Mouse (Mus musculus) lung, embryonic 14.5 days (tissue): ENCODE results near the gene Mrc1. TPM values are rescaled to one million over a fixed set of nuclear protein-coding genes. Genes with fewer than 3 reads are reported as not detected.

Experiments
- ATAC-seq: fragments of 200-750 bp; cut with Nextera tagmentation; 2 replicates; pipeline ENCODE4 v1.8.0; 2017; ENCODE audit warnings: mild to moderate bottlenecking, moderate TSS enrichment, moderate library complexity; ENCODE audit not compliant: insufficient read depth
- DNase-seq: peaks from one replicate; pipeline ENCODE4 v3.0.0-alpha.2; 2015
- H3K27ac ChIP-seq: fragments of 300-500 bp; sonication (generic); 2 replicates; pipeline ENCODE4 v1.5.1; 2014; ENCODE audit warnings: low read depth, mild to moderate bottlenecking, moderate library complexity
- H3K27me3 ChIP-seq: fragments of 300-500 bp; sonication (generic); 2 replicates; pipeline ENCODE4 v1.6.1; 2014; ENCODE audit warnings: low read length, control low read depth; ENCODE audit not compliant: insufficient read depth
- H3K36me3 ChIP-seq: fragments of 300-500 bp; sonication (generic); 2 replicates; pipeline ENCODE4 v1.6.1; 2014; ENCODE audit warnings: control low read depth; ENCODE audit not compliant: insufficient read depth
- H3K4me1 ChIP-seq: fragments of 300-500 bp; sonication (generic); 2 replicates; pipeline ENCODE4 v1.6.1; 2014; ENCODE audit warnings: antibody characterized with exemption, control low read depth; ENCODE audit not compliant: insufficient read depth
- H3K4me2 ChIP-seq: fragments of 300-500 bp; sonication (generic); 2 replicates; pipeline ENCODE4 v1.6.1; 2014; ENCODE audit warnings: mild to moderate bottlenecking
- H3K4me3 ChIP-seq: fragments of 300-500 bp; sonication (generic); 2 replicates; pipeline ENCODE4 v1.5.1; 2014; ENCODE audit warnings: low read depth, low read length
- H3K9ac ChIP-seq: fragments of 300-500 bp; sonication (generic); 2 replicates; pipeline ENCODE4 v1.6.1; 2014
- H3K9me3 ChIP-seq: fragments of 300-500 bp; sonication (generic); 2 replicates; pipeline ENCODE4 v1.6.1; 2016; ENCODE audit warnings: low read depth, low read length, control low read depth
- CTCF ChIP-seq: IDR thresholded peaks from 2 replicates; pipeline ENCODE4 v1.5.1; 2016; ENCODE audit warnings: antibody characterized with exemption, low read depth
- WGBS: fragments of 180-500 bp; shearing (Covaris S2); extraction: QIAGEN DNeasy Blood & Tissue Kit; methylation state at CpG from one replicate; pipeline ENCODE4 v1.1.7; 2014; 5-methylcytosine and 5-hydroxymethylcytosine counted together
- polyA plus RNA-seq: library from polyadenylated mRNA; unstranded; fragments of >200 nt; fragmentation: Nextera tagmentation; extraction: Ambion mirVana; gene quantifications from 2 replicates; pipeline ENCODE4 v1.2.1, GENCODE M21; 2014

Gene Mrc1
- polyA plus RNA-seq, 1 experiment from 2014 or later: 7.8 TPM

GRCm38 (mm10) chr2:14204308-14204707 is 24.9 kb upstream of the Mrc1 start:
- ATAC-seq (no peak), DNase-seq (no peak)
- H3K4me3 ChIP-seq: no peak overlapping the region
- no peak overlapping the region for H3K9ac ChIP-seq
- no peak for TF ChIP-seq CTCF
- H3K36me3 ChIP-seq: no peaks in the 10 kb centered on the region
- WGBS: 81% methylated on average over 1 of the region's 1 CpGs
- H3K4me2 ChIP-seq: no peak overlapping the region
- H3K4me1 ChIP-seq: no peaks in the 10 kb centered on the region
- no peaks in the 10 kb centered on the region for H3K27me3 ChIP-seq
- H3K27ac ChIP-seq: no peak overlapping the region
- H3K9me3 ChIP-seq: no peaks in the 10 kb centered on the region

DNA sequence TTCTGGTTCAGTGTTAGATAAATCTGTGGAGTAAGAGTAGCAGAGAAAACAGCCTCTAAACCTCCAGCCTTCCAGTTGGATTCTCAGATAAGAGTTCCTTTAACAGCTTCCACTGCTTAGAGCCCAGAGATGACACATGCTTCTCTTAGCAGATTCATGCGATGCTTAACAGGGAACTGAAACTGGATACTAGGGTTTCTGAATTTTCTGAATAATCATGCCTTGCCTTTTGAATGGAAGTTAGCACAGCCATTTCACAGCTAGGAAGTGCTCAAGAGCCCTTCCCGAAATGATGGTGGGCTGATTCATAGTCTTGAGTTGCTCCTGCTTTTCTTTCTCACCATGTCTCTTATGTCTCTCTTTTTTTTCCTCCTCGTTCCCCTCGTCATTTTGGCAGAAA is 22.4 kb upstream of the Mrc1 start:
- Histone ChIP-seq H3K27ac (no peak overlapping the region), H3K4me1 (no peaks in the 10 kb centered on the region), H3K9ac (no peak overlapping the region), H3K4me2 (no peak overlapping the region), H3K4me3 (no peak overlapping the region), H3K36me3 (no peaks in the 10 kb centered on the region), H3K27me3 (no peaks in the 10 kb centered on the region), H3K9me3 (no peaks in the 10 kb centered on the region)
- ATAC-seq (no peak), DNase-seq (no peak)
- TF ChIP-seq CTCF: no peak
- WGBS: 66% methylated on average over 4 of the region's 4 CpGs

GRCm38 (mm10) chr2:14210731-14211130 is 18.5 kb upstream of the Mrc1 start:
- TF ChIP-seq CTCF: no peak
- DNase-seq (no peak), ATAC-seq (no peak)
- H3K27me3 ChIP-seq: no peaks in the 10 kb centered on the region
- no peaks in the 10 kb centered on the region for H3K4me1 ChIP-seq
- 87% methylated on average over 1 of the region's 1 CpGs for WGBS
- no peak overlapping the region for H3K4me2 ChIP-seq
- no peak overlapping the region for H3K9ac ChIP-seq
- H3K27ac ChIP-seq: no peak overlapping the region
- no peaks in the 10 kb centered on the region for H3K9me3 ChIP-seq
- H3K4me3 ChIP-seq: no peak overlapping the region
- H3K36me3 ChIP-seq: no peaks in the 10 kb centered on the region

DNA sequence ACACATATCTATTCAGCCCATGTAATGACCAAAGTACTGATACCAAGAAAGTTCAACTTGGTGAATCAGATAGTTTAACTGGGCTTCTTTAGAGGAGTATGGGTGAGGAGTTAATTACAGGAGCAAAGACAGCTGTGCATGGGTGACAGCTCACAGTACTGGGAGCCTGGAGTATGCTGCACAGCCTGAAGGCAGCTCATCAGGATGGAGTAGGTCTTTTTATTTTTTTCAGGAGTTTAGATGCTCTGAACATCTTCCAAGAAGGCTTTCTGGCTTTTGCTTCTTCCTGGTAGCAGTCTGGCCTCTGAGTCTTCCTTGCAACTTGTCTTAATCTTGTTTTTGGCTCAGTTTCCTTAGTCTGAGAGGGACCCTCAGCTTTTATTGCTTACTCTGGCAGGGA is 17.6 kb upstream of the Mrc1 start:
- no peak for ATAC-seq
- no peak for DNase-seq

DNA sequence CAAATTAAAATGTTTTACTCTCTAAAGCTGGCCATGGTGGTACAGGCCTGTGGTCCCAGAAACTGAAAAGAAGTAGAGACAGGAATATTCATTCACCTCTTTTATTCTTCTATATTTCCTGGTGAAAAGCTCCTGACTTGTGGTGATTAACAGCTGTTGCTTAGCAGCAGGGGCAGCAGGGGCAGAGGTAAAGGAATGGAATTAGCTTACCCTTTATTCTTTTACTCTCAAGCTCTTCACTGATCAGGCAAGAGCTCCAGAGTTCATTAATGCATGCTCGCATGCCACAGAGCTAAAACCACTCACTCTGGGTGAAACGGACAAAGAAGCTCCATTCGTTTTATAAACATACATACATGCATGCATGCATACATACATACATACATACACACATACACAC is 14.4 kb upstream of the Mrc1 start:
- Histone ChIP-seq H3K27me3 (no peaks in the 10 kb centered on the region), H3K9ac (no peak overlapping the region), H3K36me3 (no peaks in the 10 kb centered on the region), H3K27ac (no peak overlapping the region), H3K4me1 (no peaks in the 10 kb centered on the region), H3K4me2 (no peak overlapping the region), H3K9me3 (no peaks in the 10 kb centered on the region), H3K4me3 (no peak overlapping the region)
- DNase-seq (no peak), ATAC-seq (no peak)
- TF ChIP-seq CTCF: no peak
- 56% methylated on average over 3 of the region's 3 CpGs for WGBS

More for the DNA sequence above, 17.6 kb upstream of the Mrc1 start:
- Histone ChIP-seq H3K4me2 (no peak overlapping the region), H3K9ac (no peak overlapping the region), H3K27ac (no peak overlapping the region), H3K4me1 (no peaks in the 10 kb centered on the region), H3K4me3 (no peak overlapping the region), H3K36me3 (no peaks in the 10 kb centered on the region), H3K27me3 (no peaks in the 10 kb centered on the region), H3K9me3 (no peaks in the 10 kb centered on the region)
- no peak for TF ChIP-seq CTCF

- Histone ChIP-seq H3K4me2 (no peak overlapping the region), H3K27me3 (no peaks in the 10 kb centered on the region), H3K9me3 (no peaks in the 10 kb centered on the region), H3K4me3 (no peak overlapping the region), H3K27ac (no peak overlapping the region), H3K4me1 (no peaks in the 10 kb centered on the region), H3K36me3 (no peaks in the 10 kb centered on the region), H3K9ac (no peak overlapping the region)
- TF ChIP-seq CTCF: no peak
- ATAC-seq: no peak
- WGBS: 50% methylated on average over 3 of the region's 3 CpGs
- DNase-seq: no peak
These were observed 12.5 kb upstream of the Mrc1 start for GRCm38 (mm10) chr2:14216653-14217052.

DNA sequence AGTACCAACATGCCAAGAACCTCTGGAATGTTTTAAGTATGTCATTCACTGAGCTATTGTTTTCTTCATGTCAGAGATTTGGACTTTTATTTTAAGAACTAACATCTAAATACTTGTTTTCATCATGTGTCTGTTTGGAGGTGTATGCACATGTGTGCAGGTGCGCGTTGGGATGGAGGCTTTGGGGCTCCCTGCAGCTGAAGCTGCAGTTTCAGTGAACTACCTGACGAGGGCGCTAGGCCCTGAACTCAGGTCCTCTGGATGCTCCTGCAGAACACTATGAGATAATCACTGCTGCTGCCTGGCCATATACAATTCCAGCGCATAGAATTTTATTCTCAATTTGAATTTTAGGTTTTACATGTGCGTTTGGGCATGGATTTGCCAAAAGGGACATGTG is 11.1 kb upstream of the Mrc1 start:
- no peak overlapping the region for H3K27ac ChIP-seq
- H3K9me3 ChIP-seq: no peaks in the 10 kb centered on the region
- no peaks in the 10 kb centered on the region for H3K36me3 ChIP-seq
- no peak overlapping the region for H3K9ac ChIP-seq
- H3K4me1 ChIP-seq: no peaks in the 10 kb centered on the region
- TF ChIP-seq CTCF: no peak
- 78% methylated on average over 6 of the region's 6 CpGs for WGBS
- H3K4me2 ChIP-seq: no peak overlapping the region
- no peak overlapping the region for H3K4me3 ChIP-seq
- no peaks in the 10 kb centered on the region for H3K27me3 ChIP-seq
- ATAC-seq (no peak), DNase-seq (no peak)

GRCm38 (mm10) chr2:14224387-14224786 is 4.8 kb upstream of the Mrc1 start:
- Histone ChIP-seq H3K9me3 (no peaks in the 10 kb centered on the region), H3K27me3 (no peaks in the 10 kb centered on the region), H3K4me2 (no peak overlapping the region), H3K36me3 (no peaks in the 10 kb centered on the region), H3K9ac (no peak overlapping the region), H3K27ac (no peak overlapping the region), H3K4me3 (no peak overlapping the region), H3K4me1 (no peaks in the 10 kb centered on the region)
- WGBS: 73% methylated on average over 3 of the region's 4 CpGs
- DNase-seq (no peak), ATAC-seq (no peak)
- TF ChIP-seq CTCF: no peak
